Mouse (Mus musculus) kidney, adult 2 months (tissue): ENCODE measurements around the gene Rps6ka1. TPM values are rescaled to one million over a fixed set of nuclear protein-coding genes. Genes with fewer than 3 reads are reported as not detected.
A peak's percentile ranks its signal among the peaks of the same experiment; 100 is the strongest.

Experiments
- DNase-seq: peaks from one replicate; pipeline ENCODE4 v3.0.0; 2021
- H3K27ac ChIP-seq: fragments of 200-500 bp; 2 replicates; pipeline ENCODE4 v1.5.1; 2012; ENCODE audit warnings: low read depth, low read length, control low read depth, inconsistent platforms; ENCODE audit not compliant: insufficient read depth
- H3K27me3 ChIP-seq: fragments of 200-500 bp; replicated peaks from 2 replicates; pipeline ENCODE4 v1.6.1; 2012; ENCODE audit warnings: mild to moderate bottlenecking, moderate library complexity, low read length, inconsistent platforms; ENCODE audit not compliant: control insufficient read depth, insufficient read depth
- H3K36me3 ChIP-seq: fragments of 200-500 bp; 2 replicates; pipeline ENCODE4 v1.6.1; 2012; ENCODE audit warnings: mild to moderate bottlenecking, moderate library complexity, low read length, inconsistent platforms; ENCODE audit not compliant: control insufficient read depth, insufficient read depth
- H3K4me1 ChIP-seq: fragments of 200-500 bp; 2 replicates; pipeline ENCODE4 v1.6.1; 2011; ENCODE audit warnings: low read length; ENCODE audit not compliant: control insufficient read depth, insufficient read depth
- H3K4me3 ChIP-seq: fragments of 200-500 bp; 2 replicates; pipeline ENCODE4 v1.5.1; 2011; ENCODE audit warnings: mild to moderate bottlenecking, low read depth, low read length, control low read depth; ENCODE audit not compliant: insufficient read depth
- CTCF ChIP-seq: fragments of 200-500 bp; conservative IDR thresholded peaks from 2 replicates; pipeline ENCODE4 v1.5.1; 2011; ENCODE audit warnings: low read depth, mild to moderate bottlenecking, control low read depth, low read length, moderate library complexity, mixed read lengths; ENCODE audit not compliant: insufficient read depth, insufficient read length
- POLR2A ChIP-seq: fragments of 200-500 bp; IDR thresholded peaks from one replicate; pipeline ENCODE4 v1.6.1; 2011; ENCODE audit warnings: low read depth, low read length, control low read depth
- WGBS: fragments of 180-500 bp; shearing (Covaris S2); methylation state at CpG from one replicate; pipeline ENCODE4 v1.1.7; 2018; 5-methylcytosine and 5-hydroxymethylcytosine counted together
- polyA plus RNA-seq: library from polyadenylated mRNA; depleted of rRNA; stranded (reverse); fragments of >200 nt; gene quantifications from 2 replicates; pipeline ENCODE4 v1.2.3, GENCODE M21; 2012

Gene Rps6ka1
- polyA plus RNA-seq, 1 experiment: 29.4 TPM

DNA sequence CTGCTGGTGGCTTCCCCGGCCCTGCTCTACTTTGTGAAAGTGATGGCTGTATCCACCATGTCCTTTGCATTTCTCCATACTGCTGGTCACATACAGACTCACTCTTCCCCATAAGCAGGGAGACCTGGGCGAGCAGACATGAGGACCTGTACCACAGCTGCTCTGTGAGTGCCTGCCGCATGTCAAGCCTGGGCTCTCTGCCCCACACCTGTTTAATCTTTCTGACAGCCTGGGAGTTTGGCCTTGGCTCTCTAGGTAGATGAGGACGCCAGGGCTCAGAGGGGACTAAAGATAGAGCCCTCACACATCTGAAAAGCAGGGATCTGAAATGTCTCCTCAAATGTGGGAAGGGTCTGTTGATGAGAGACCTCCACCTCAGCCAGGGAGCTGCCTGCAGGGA, 6.2 kb downstream of the Rps6ka1 start:
- no peaks in the 10 kb centered on the region for H3K36me3 ChIP-seq
- peaks cover 16% of the 10 kb centered on the region for H3K4me1 ChIP-seq
- TF ChIP-seq POLR2A (no peak), CTCF (no peak)
- H3K27me3 ChIP-seq: no peaks in the 10 kb centered on the region
- H3K27ac ChIP-seq: no peak overlapping the region
- DNase-seq: no peak
- 85% methylated on average over 4 of the region's 4 CpGs for WGBS
- no peak overlapping the region for H3K4me3 ChIP-seq

GRCm38 (mm10) chr4:133879145-133879902, 8.3 kb downstream of the Rps6ka1 start:
- Histone ChIP-seq H3K4me3 (no peak overlapping the region), H3K27ac (no peak overlapping the region), H3K27me3 (no peaks in the 10 kb centered on the region), H3K36me3 (no peaks in the 10 kb centered on the region), H3K4me1 (peaks cover 10% of the 10 kb centered on the region)
- 69% methylated on average over 12 of the region's 12 CpGs for WGBS
- DNase-seq: peak; percentile 48
- TF ChIP-seq POLR2A (no peak), CTCF (no peak)

DNA sequence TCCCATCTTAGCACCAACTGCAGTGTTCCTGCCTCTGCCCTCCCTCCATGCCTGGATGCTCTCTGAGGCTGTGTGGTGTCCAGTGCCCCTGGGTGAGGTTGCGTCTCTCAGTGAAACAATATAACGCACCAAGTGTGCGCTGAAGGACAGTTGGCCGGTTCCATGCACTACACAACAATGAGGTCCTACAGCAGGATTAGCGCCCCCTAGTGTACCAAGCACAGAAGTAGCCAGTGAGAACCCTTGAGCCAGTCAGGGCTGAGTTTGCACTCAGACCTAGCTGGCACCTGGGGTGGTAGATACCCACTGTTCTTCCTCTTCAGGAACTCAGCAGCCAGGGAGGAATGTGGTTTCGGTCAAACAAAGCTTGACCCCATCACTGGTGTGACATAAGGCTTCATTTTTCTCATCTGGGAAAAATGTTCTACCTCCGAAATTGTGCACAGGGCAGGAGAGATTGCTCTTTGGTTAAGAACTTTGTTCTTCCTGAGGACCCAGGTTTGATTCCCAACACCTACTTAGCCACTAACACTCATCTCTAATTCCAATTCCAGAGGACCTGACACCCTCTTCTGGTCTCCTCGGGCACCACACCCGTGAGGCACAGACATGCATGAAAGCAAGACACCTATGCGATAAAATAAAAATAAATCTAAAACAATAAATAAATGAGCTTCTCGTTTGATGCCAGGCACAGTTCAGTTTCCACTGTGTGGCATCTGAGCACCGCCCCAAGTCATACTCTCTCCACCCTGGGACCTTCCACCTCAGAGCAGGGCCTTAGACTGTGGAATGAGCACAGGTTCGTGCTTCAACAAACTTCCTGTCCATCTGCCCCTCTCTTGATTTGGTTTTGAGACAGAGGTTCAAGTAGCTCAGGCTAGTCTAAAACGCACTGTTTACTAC, 9.5 kb downstream of the Rps6ka1 start:
- Histone ChIP-seq H3K4me1 (peaks cover 10% of the 10 kb centered on the region), H3K27me3 (no peaks in the 10 kb centered on the region), H3K27ac (no peak overlapping the region), H3K4me3 (no peak overlapping the region), H3K36me3 (no peaks in the 10 kb centered on the region)
- WGBS: 89% methylated on average over 14 of the region's 14 CpGs
- TF ChIP-seq POLR2A (no peak), CTCF (peak; percentile 65)
- DNase-seq: no peak

- 82% methylated on average over 13 of the region's 13 CpGs for WGBS
- no peak for TF ChIP-seq POLR2A
- no peak for TF ChIP-seq CTCF
- Histone ChIP-seq H3K27me3 (no peaks in the 10 kb centered on the region), H3K27ac (no peak overlapping the region), H3K4me1 (0 out of 2 replicates have a peak, but pooled peaks cover 4% of the 10 kb centered on the region), H3K4me3 (no peak overlapping the region), H3K36me3 (no peaks in the 10 kb centered on the region)
- DNase-seq: no peak
Measured at GRCm38 (mm10) chr4:133874865-133875517, 12.6 kb downstream of the Rps6ka1 start.

DNA sequence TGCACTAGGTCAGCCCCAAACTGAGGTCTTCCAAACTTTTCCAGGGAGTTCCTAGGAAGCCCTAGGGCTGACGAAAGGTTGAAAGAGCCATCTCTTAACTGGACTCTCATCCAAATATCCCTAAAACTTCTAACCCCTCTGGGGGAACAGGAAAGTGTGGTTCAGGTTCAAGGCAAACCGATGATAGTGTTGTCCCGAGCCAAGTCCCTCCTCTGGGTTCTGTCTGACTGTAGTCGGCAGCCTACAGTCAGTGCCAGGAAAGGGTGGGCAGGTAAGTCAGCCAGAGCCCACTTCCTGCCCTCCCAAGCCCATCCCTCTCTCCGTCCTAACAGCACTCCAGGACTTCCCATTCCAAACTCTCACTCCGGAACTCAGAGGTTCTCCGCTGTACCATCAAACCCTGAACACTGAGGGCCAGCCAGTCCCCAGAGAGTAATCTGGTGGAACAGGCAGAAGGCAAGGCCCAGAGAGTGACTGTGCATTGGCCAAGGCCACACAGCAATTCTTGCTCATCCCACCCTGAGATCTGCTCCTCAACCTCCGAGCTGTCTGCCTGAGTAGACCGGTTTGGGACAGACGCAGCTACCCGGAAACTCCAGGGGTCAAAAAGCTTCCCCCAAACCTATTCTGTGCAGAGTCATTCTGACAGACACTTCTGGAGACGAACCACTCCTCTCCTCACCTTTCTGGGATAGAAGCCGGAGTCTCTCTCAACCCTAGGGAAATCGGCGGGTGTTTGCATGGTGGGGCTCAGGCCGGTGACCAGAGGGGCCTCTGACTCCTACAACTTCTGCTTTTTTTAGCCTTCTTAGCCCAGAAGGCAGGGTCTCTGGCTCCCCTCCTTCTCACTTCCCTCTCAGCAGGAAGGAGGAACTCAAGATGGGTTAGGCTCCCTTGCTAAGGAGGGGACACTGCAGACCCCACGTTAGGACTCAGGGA, 13.4 kb downstream of the Rps6ka1 start:
- Histone ChIP-seq H3K27ac (no peak overlapping the region), H3K4me3 (no peak overlapping the region; the same call in 1 of the 2 replicates), H3K4me1 (0 out of 2 replicates have a peak, but pooled peaks cover 2% of the 10 kb centered on the region), H3K27me3 (no peaks in the 10 kb centered on the region), H3K36me3 (no peaks in the 10 kb centered on the region)
- no peak for DNase-seq
- TF ChIP-seq POLR2A (no peak), CTCF (no peak)
- WGBS: 81% methylated on average over 17 of the region's 17 CpGs

DNA sequence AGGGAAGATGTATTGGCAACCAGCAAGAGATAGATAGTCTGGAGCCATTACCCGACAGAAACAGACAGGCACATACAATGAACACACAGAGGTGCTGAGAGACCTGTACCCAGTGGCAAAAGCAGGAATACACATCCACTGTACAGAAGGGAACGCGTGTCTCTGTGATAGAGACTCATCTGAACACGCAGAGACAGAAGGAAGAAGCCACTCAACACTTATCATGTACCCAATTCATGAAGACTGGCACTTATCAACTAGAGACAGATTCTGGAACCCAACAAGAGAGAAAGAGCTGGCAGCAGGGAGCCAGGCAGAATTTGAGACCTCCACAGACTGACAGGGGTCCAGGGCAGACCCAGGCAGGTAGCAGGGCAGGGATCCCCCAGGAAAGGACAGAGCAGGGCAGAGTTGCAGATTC, 14.2 kb downstream of the Rps6ka1 start:
- no peak for TF ChIP-seq POLR2A
- TF ChIP-seq CTCF: no peak
- Histone ChIP-seq H3K27me3 (no peaks in the 10 kb centered on the region), H3K4me1 (no peaks in the 10 kb centered on the region), H3K36me3 (no peaks in the 10 kb centered on the region), H3K4me3 (no peak overlapping the region), H3K27ac (no peak overlapping the region)
- WGBS: 95% methylated on average over 4 of the region's 4 CpGs
- no peak for DNase-seq
